Mouse (Mus musculus): ENCODE results near the gene Ube4a.

GRCm38 (mm10) chr9:44979806-44980205 is 14.4 kb upstream of the Ube4a start:
- TF ChIP-seq CTCF (IDR thresholded peaks at IDR 0.05; ENCODE audit: low read depth) (no peak), EP300 (IDR thresholded peaks at IDR 0.05; ENCODE audit: low read depth) (no peak)

Measured in liver, embryonic 14.5 days (tissue).